Mouse (Mus musculus): ENCODE results near the gene Oaz3.

DNA sequence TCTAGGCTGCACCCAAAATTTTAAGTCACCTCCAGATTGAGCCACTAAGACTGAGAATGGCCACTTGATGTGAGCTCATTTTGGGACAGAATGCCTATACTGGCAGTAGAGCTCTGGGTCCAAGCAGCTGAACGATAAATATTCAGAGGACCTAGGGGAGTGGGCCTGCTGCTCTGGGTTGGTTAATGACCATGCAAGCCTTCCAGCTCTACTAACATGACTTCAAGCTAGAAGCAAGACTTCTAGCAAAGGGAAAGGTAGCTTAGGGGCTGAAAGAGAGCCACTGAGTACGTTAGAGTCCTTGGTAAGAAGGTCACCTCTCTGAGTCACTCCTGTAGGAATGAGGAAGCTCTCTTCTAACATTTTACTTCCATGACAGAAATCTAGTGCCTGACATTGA lies 51.6 kb downstream of the Oaz3 start:
- TF ChIP-seq CTCF (IDR thresholded peaks at IDR 0.05; ENCODE audit: low read depth) (no peak), EP300 (optimal IDR thresholded peaks at IDR 0.05) (no peak)

Data from stomach, postnatal 0 days (tissue).